Mouse (Mus musculus) kidney, postnatal 0 days (tissue): ENCODE data around the gene Popdc3. TPM values are rescaled to one million over a fixed set of nuclear protein-coding genes. Genes with fewer than 3 reads are reported as not detected.

Experiments used
- ATAC-seq: fragments of 200-750 bp; cut with Nextera tagmentation; replicated peaks from 2 replicates; pipeline ENCODE4 v1.8.0; 2017; ENCODE audit warnings: low read depth, moderate number of reproducible peaks, moderate TSS enrichment, moderate library complexity; ENCODE audit not compliant: low FRiP score
- DNase-seq: peaks from one replicate; pipeline ENCODE4 v3.0.0-alpha.2; 2016; ENCODE audit warnings: low spot score
- H3K27ac ChIP-seq: fragments of 300-500 bp; sonication (generic); 2 replicates; pipeline ENCODE4 v1.5.1; 2014; ENCODE audit warnings: mild to moderate bottlenecking
- H3K27me3 ChIP-seq: fragments of 300-500 bp; sonication (generic); 2 replicates; pipeline ENCODE4 v1.6.1; 2014; ENCODE audit warnings: low read length, mixed read lengths; ENCODE audit not compliant: insufficient read depth
- H3K36me3 ChIP-seq: fragments of 300-500 bp; sonication (generic); 2 replicates; pipeline ENCODE4 v1.6.1; 2014; ENCODE audit warnings: low read length, mixed read lengths; ENCODE audit not compliant: insufficient read depth
- H3K4me1 ChIP-seq: fragments of 300-500 bp; sonication (generic); replicated peaks from 2 replicates; pipeline ENCODE4 v1.6.1; 2014; ENCODE audit warnings: antibody characterized with exemption, low read length, mixed read lengths; ENCODE audit not compliant: insufficient read depth
- H3K4me2 ChIP-seq: fragments of 300-500 bp; sonication (generic); 2 replicates; pipeline ENCODE4 v1.6.1; 2014; ENCODE audit warnings: mild to moderate bottlenecking, low read length, moderate library complexity, mixed read lengths
- H3K4me3 ChIP-seq: fragments of 300-500 bp; sonication (generic); replicated peaks from 2 replicates; pipeline ENCODE4 v1.5.1; 2014; ENCODE audit warnings: low read depth, low read length
- H3K9ac ChIP-seq: fragments of 300-500 bp; sonication (generic); 2 replicates; pipeline ENCODE4 v1.6.1; 2014; ENCODE audit warnings: low read depth, low read length
- H3K9me3 ChIP-seq: fragments of 300-500 bp; sonication (generic); replicated peaks from 2 replicates; pipeline ENCODE4 v1.6.1; 2016; ENCODE audit warnings: low read length, inconsistent platforms, mixed read lengths
- CTCF ChIP-seq: IDR thresholded peaks from 2 replicates; pipeline ENCODE4 v1.5.1; 2016; ENCODE audit warnings: antibody characterized with exemption, low read depth, mild to moderate bottlenecking, moderate library complexity
- WGBS: fragments of 180-500 bp; shearing (Covaris S2); extraction: QIAGEN DNeasy Blood & Tissue Kit; methylation state at CpG from one replicate; pipeline ENCODE4 v1.1.7; 2014; 5-methylcytosine and 5-hydroxymethylcytosine counted together
- polyA plus RNA-seq: library from polyadenylated mRNA; unstranded; fragments of >200 nt; fragmentation: Nextera tagmentation; extraction: Ambion mirVana; gene quantifications from 2 replicates; pipeline ENCODE4 v1.2.1, GENCODE M21; 2015

The Popdc3 gene
- polyA plus RNA-seq, 1 experiment from 2014 or later = 0.32 TPM

DNA sequence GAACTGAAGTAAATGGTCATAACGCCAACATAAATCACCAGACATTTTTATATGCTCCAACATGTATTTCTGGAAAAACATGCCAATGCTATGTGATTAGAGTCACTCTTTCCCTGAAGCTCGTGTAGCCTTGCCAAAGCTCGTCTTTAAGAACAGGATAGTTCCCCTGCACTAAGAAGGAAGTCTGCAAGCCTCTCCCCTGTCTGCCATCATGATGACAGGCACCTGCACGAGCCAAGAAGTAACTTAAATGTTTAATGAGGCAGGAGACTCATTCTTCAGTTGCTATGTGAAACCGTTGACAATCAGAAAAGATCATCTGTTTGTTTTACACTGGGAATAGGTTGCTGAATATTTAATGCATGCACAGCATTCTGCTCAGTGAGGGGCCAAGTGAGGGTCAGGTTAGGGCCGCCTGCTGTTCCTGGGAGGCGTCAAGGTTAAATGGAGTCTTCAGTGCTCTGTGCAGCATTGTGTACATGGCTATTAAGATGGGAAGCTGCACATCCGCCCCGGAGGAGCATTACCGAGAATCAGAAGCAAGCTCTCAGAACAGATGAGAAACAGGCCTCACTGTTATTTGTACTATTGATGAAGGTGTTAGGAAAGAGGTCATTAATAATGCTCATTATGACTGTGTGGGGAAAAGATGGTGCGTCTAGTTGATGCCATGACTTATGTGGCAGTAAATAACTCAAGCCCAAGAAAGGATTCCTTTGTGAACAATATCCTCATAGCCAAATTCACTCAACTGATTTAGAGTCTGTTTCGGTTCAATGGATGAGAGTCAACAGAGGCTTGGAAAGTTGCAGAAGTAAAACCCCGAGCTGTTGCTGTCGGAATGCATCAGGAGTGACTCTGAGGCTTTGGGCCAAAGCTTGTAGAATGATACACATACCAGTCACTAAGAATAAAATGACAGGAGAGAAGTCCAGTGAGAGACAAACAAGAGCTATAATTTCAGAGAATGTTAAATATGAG lies 15.7 kb downstream of the Popdc3 start:
- Histone ChIP-seq H3K27ac (no peak overlapping the region), H3K9me3 (no peaks in the 10 kb centered on the region), H3K4me3 (no peak overlapping the region), H3K9ac (no peak overlapping the region), H3K27me3 (no peaks in the 10 kb centered on the region), H3K4me2 (no peak overlapping the region), H3K36me3 (no peaks in the 10 kb centered on the region), H3K4me1 (0 out of 2 replicates have a peak, but pooled peaks cover 8% of the 10 kb centered on the region)
- ATAC-seq (peak; percentile 52; the same call in 1 of the 2 replicates), DNase-seq (peak; percentile 60)
- WGBS = 22% methylated on average over 14 of the region's 14 CpGs
- no peak for TF ChIP-seq CTCF

GRCm38 (mm10) chr10:45194531-45194930 lies 16.6 kb downstream of the Popdc3 start:
- no peaks in the 10 kb centered on the region for H3K9me3 ChIP-seq
- TF ChIP-seq CTCF = no peak
- no peaks in the 10 kb centered on the region for H3K36me3 ChIP-seq
- 72% methylated on average over 5 of the region's 5 CpGs for WGBS
- no peak overlapping the region for H3K4me2 ChIP-seq
- ATAC-seq (no peak), DNase-seq (no peak)
- H3K4me3 ChIP-seq = no peak overlapping the region
- 0 out of 2 replicates have a peak, but pooled peaks cover 8% of the 10 kb centered on the region for H3K4me1 ChIP-seq
- H3K9ac ChIP-seq = no peak overlapping the region
- H3K27me3 ChIP-seq = no peaks in the 10 kb centered on the region
- H3K27ac ChIP-seq = no peak overlapping the region

GRCm38 (mm10) chr10:45204582-45204981 lies 26.7 kb downstream of the Popdc3 start:
- Histone ChIP-seq H3K4me1 (no peaks in the 10 kb centered on the region), H3K4me2 (no peak overlapping the region), H3K27me3 (no peaks in the 10 kb centered on the region), H3K9me3 (no peaks in the 10 kb centered on the region), H3K4me3 (no peak overlapping the region), H3K36me3 (no peaks in the 10 kb centered on the region), H3K27ac (no peak overlapping the region), H3K9ac (no peak overlapping the region)
- no peak for ATAC-seq
- no peak for DNase-seq
- no peak for TF ChIP-seq CTCF
- WGBS = 63% methylated on average over 1 of the region's 1 CpGs

DNA sequence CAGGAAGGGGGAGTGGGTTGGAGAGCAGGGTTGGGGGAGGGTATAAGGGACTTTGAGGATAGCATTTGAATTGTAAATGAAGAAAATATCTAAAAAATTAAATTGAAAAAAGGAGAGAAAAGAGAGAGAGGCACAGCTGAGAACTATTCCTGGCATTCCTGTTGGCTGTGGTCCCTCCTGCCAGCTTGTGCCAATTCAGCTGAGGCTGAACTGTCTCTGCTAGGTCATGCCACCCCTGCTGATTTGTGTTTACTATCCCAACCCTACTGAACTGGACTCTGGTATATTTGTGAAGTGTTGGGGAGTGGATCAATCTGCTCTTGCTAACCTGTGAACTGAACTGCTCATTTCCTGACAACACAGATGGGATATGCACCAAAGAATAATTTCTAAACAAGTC lies 32.3 kb downstream of the Popdc3 start:
- DNase-seq = no peak
- no peak for ATAC-seq
- H3K27me3 ChIP-seq = no peaks in the 10 kb centered on the region
- no peaks in the 10 kb centered on the region for H3K36me3 ChIP-seq
- no peak overlapping the region for H3K9ac ChIP-seq
- no peak overlapping the region for H3K27ac ChIP-seq
- H3K4me1 ChIP-seq = no peaks in the 10 kb centered on the region
- no peak overlapping the region for H3K4me2 ChIP-seq
- TF ChIP-seq CTCF = no peak
- no peak overlapping the region for H3K4me3 ChIP-seq
- H3K9me3 ChIP-seq = no peaks in the 10 kb centered on the region

GRCm38 (mm10) chr10:45216676-45217075 lies 38.8 kb downstream of the Popdc3 start:
- H3K4me3 ChIP-seq = no peak overlapping the region
- no peak overlapping the region for H3K4me2 ChIP-seq
- no peak for DNase-seq
- H3K27ac ChIP-seq = no peak overlapping the region
- H3K9ac ChIP-seq = no peak overlapping the region
- no peaks in the 10 kb centered on the region for H3K4me1 ChIP-seq
- no peaks in the 10 kb centered on the region for H3K27me3 ChIP-seq
- no peak for ATAC-seq
- H3K36me3 ChIP-seq = no peaks in the 10 kb centered on the region
- TF ChIP-seq CTCF = no peak
- WGBS = 66% methylated on average over 7 of the region's 7 CpGs
- no peaks in the 10 kb centered on the region for H3K9me3 ChIP-seq

GRCm38 (mm10) chr10:45229954-45230353 lies 52.1 kb downstream of the Popdc3 start:
- ATAC-seq (peak; percentile 69; the same call in 1 of the 2 replicates), DNase-seq (peak; percentile 82)
- H3K27me3 ChIP-seq = no peaks in the 10 kb centered on the region
- no peak overlapping the region for H3K4me3 ChIP-seq
- no peaks in the 10 kb centered on the region for H3K9me3 ChIP-seq
- H3K4me2 ChIP-seq = 0 out of 2 replicates have a peak overlapping the region, but pooled peaks have one; percentile 18
- no peaks in the 10 kb centered on the region for H3K4me1 ChIP-seq
- WGBS = 6% methylated on average over 4 of the region's 4 CpGs
- H3K27ac ChIP-seq = no peak overlapping the region
- no peaks in the 10 kb centered on the region for H3K36me3 ChIP-seq
- no peak overlapping the region for H3K9ac ChIP-seq
- no peak for TF ChIP-seq CTCF
